Mouse (Mus musculus): ENCODE measurements around the gene Six2.

Six2 gene

DNA sequence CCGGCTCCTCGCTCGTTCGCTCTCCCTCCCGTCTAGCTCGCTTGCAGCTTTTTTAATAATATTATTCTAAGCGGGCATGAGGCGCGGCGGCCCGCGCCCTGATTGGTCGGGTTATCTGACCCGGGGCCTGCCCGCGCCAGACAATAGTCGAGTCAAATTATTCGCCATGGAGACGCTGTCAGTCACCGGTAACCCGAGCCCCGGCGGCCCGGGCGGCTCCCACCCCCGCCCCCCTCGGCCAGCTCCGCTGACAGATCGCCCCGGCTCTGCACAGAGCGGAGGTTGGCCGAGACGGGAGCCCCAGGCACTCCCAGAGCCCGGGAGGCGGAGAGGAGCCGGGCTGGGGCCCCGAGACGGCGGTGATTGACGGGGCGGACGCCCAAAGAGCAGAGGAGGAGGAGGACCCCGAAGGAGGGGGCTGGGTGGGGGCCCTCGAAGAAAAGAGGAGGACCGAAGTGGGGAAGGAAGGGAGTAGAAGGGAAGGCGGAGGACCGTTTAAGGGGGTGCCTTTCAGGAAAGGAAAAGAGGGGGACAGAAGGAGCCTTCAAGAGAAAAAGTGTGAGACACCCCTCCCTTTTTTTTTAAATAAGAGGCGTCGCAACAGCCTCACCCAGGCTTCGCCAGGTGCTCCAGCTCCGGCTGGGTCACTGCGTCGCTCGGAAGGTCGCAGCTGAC is at the start of gene Six2:
Six2 (minus strand) TSS at position 39 of the 675 bp plus-strand sequence.
- DNase-seq (ENCODE audit: low read depth, low spot score), result no peak

DNA sequence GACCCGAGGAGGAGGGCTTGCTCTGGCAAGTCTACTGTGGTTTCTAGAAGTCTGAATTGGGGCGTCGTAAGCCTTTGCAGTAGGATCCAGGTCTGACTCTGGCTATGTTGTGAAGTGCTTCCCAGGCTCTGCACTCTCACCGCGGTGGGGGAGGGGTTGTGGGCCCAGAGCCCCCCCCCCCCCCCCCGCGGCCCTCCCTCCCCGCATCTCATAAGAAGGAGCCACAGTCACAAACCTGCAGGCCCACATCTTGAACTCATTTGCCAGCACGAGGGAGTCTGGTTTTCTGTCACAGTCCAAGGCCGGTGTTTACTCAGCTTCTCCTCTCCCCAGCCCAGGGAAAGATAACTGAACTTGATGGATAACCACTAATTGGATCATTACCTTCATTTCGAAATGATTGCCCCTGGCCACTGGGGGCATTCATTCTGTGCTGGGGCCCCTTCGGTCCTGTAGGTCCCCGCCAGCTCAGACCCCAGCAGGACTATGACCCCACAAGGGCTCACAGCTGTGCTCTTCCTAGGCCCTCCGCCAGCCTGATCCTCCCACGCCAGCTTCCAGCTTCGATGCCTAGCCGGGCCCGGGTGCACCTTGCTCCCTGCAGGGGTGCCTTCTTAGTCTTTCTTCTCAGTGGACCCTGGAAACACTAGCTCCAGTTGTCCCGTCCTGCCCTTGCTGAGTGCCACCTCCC is 49.2 kb upstream of the Six2 start:
- no peak for DNase-seq (ENCODE audit: low read depth, low spot score)

DNA sequence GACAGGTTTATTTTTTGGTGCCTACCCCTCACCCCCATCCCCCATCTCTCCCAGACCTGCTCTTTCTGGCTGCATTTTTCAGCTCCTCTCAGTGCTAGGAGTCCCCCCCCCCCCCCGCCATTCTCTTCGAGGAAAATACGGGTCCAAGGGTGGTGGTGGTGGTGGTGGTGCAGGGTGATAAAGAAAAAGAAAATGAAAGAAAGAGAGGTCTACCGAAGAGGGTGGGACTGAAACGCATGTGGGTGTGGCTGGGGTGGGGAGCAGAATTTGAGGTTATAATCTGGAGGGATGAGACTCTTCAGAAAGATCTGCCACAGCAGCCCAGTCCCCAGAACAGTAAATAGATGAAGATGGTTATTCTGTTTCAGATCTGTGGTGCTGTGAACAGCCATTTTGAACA is 43.3 kb upstream of the Six2 start:
- no peak for DNase-seq (ENCODE audit: low read depth, low spot score)

DNA sequence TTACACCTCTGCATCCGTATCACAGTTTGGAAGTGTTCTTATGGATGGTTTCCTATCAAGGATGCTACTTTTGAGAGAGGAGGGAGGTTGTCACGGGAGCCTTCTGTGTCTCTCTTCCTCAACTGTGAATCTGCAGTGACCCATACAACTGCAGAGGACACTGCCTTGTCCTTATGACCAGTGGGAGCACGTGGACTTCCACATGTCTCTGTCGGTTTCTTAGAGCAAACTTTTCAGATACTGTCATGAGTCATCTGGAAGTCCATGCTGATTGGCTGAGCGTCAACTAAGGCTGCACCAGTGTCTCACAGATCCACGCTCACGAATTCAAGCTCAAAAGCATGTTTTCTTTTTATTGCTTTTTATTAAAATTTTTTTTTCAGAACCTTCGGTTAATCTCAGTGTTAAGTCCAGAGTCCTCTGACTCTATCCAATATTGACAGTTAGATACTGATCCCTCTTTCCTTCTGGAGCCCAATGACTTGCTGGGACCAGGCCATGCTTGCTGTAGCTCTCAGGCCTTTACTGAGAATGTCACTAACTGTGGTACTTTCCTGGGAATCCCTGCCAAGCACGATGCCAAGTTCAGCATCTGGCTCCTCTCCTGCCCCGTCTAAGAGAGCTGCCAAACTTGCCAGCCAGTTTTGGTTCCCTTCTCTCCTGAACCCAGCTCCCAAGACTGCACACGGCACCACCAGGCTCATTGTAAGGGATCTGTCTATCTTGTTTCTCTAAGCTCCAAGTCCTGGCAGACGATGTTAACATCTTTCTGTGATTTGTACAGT is 42.3 kb upstream of the Six2 start:
- no peak for DNase-seq (ENCODE audit: low read depth, low spot score)

DNA sequence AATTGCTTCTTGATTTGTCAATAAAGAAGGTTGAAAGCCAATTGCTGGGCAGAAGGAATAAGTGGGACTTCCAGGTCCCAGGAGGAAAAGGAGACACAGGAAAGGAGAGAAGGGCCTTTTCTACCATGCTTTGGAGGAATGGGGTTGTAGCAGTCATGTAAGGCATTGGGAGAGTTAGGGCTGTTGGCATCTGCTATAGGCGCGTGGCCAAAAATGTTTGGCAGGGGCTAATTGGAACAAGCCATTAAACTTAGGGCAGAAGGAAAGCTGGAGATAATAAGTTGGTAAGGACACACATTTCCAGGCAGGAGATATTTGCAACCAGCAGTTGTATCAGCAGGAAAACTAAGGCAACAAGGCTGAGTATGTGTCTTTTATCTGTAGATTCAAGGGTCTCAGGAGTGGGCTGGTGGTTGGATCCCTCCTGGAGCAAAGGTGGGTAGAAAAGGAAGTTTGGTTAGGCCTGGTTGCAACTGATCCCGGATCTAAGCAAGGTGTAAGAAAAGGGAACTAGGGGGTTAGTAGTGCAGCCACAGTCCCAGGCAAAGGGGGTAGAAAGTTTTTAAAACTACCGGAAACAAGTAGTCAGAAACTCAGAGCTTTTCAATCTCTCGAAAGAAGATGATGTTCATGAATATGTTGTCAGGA is 40.1 kb upstream of the Six2 start:
- DNase-seq (ENCODE audit: low read depth, low spot score), result peak; percentile 5

DNA sequence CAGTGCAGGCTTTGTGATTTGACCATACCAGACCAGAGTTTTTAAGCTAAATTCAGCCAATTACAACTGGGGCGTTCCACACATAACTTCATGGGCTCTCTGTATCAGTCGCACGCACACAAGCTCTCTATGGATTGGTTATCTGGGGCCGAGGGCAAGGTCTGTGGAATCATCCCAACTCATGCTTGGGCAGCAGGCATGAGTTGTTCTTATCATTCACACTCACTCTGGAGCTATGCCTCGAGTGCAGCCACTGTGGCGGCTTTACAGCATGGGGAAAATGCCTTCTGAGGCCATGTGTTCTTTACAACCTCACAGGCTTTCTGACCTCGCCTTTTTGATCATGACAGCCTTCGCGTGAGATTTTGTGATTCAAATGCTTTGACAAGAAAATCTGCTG is 37.9 kb upstream of the Six2 start:
- DNase-seq (ENCODE audit: low read depth, low spot score), result no peak

DNA sequence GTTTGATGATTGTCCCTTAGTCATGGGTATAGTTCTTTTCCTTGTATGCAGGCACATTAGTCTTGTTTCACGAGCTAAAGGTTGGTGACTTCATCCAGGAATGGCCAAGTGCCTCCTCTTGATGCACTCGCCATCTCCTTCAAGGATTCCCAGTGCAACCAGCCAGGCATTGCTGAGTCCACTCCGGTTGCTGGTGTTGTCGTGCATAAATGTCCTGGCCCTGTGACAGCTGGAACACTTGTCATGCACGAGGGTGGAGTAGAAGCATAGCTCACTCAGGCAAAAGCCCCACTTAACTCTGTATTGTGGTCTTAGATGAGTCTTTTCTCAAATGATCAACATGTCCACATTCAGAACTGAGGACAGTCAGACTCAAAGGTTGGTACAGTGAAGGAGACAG is 35.1 kb upstream of the Six2 start:
- no peak for DNase-seq (ENCODE audit: low read depth, low spot score)

DNA sequence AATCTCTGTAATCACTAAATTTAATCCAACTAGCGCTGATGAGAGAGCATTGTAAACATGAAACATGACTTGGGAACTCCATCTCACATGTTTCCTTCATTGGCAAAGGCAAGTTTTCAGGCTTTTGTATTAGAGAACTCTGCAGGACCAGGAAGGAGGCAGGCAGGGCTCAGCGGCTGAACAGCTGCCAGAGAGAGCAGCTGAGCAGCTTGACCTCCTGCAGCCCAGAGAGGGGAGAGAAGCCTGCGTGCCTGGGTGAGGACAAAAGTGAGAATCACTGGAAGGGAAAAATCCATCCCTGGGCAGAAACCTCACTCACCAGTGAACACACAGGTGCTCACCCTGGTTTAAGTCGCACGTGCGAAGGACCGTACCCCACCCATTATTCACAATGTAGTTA is 29.2 kb upstream of the Six2 start:
- no peak for DNase-seq (ENCODE audit: low read depth, low spot score)

DNA sequence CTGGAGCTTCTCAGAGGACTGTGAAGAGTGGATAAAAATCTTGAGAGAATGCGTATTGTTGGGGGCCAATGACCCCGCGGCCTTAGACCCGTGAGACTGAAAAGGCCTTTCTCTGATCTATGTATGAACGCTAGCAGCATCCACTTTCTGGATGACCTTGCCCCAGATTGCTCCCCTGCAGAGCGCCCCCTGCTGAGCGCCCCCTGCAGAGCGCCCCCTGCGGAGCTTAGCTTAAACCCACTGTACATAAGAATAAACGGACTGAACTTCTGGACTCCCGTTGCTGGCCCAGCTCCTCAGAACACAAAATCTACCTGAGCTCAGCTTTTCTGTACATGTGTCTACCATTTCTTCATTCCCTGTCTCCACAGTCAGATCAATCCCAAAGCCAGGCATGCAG is 27.7 kb upstream of the Six2 start:
- no peak for DNase-seq (ENCODE audit: low read depth, low spot score)

DNA sequence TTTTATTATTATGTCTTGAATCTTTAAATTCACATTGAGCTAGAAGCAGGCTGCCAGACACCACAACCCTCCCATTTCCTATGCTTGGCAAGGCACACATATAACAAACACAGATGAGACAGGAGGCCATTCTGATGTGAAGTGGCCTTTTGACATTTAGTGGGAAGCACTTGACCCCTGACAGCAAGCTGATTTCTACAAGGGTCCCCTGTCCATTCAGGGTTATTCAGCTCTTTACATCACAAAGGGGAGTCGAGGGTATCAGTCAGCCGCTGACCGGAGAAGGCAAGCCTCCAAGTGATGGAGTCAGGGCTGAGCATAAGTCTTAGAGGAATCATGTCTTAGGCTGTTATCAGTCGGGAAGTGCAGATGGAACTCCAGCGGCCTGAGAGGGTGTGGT is 26.3 kb upstream of the Six2 start:
- no peak for DNase-seq (ENCODE audit: low read depth, low spot score)

DNA sequence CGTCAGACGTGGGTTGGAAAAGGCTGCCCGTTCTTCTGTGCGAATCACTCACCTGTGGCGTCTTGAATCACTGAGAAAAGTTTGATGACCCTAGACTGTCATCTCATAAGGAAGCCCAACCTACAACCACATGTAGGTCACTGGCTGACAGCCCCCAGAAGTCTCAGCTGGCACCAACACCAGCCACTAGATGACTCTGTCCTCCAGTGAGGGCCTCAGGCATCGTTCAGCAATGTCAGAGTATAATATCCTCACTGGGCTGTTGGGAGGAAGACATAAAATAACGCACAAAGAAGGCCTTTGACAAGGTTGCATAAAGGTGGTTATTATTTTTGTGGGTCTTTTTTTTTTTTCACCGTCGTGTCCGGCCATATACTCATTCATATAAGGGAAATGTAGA is 24.8 kb upstream of the Six2 start:
- no peak for DNase-seq (ENCODE audit: low read depth, low spot score)

DNA sequence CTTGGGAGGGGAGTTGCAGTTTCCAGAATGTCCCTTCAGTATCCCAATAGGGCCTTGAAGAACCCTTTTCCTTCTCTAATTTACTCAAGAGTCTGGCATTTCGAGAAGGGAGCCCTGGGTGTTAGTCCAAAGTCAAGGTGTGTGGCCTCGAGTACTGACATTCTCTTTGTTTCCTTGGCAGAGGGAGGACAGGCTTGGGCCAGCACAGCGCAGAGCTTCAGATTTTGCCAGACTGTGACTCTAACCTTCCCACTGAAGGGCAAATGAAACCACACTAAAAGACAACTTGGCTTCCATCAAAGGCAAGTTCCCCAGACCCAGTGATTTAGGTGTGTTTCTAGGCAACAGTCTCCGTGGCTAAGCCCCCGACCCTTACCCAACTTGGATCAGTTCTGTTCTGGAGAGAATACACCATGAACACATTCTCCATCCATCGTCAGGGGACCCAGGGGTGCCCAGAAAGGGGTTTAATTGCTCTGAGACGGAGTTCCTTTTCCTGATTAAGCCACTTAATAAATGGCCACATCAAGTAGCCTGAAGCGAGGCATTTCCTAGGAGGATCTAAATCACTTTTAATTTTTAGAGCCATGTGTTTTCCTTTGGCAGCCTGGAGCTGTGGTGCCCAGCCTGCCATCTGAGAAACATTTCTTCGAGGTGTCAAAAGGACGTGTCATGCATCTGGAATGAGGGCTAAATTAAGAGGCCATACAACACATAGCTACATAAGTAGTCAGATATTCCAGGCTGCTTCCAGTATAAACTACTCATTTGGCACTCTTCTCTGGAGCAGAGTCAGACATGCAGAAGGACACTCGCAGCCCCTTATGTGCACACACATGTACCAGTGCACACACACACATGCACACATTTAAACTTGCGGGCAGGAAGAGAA is 16.5 kb upstream of the Six2 start:
- no peak for DNase-seq (ENCODE audit: low read depth, low spot score)

DNA sequence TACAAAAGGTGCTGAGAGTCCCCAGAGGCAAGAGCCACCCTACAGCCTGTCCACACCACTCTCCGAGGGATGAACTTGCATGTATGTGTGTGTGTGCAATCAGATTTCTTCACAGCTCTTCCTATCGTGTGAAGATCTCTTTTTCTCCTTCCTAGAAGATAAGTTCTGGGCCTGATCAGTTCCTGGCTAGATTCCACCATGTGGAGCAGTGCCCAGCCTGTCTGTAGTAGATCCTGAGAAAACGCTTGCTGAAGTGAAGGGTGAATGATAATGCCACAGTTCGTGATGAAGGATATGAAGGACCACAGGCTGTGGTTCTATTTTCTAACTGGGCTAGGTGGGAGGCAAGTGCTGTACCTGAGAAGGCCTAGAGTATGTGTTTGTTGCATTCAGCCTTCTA is 12.0 kb upstream of the Six2 start:
- peak; percentile 28 for DNase-seq (ENCODE audit: low read depth, low spot score)

DNA sequence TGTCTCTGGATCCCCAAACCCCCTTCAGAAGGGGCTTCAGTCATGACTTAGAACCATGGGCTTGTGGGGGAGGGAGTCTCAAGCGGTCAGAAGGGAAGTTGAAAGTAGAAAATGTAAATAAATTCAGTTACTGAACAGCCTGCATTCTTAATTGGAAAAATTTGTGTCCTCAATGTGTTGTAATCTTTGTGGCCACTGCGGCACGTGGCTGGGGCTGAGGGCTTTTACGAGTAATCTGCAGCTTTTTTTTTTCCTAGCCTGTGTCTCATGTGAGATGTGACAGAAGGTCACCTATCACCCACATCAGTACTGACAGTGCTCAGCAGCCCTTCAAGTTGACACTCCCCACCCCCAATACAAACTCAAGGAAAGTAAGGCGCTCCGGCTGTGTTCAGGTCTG is 10.6 kb upstream of the Six2 start:
- no peak for DNase-seq (ENCODE audit: low read depth, low spot score)

DNA sequence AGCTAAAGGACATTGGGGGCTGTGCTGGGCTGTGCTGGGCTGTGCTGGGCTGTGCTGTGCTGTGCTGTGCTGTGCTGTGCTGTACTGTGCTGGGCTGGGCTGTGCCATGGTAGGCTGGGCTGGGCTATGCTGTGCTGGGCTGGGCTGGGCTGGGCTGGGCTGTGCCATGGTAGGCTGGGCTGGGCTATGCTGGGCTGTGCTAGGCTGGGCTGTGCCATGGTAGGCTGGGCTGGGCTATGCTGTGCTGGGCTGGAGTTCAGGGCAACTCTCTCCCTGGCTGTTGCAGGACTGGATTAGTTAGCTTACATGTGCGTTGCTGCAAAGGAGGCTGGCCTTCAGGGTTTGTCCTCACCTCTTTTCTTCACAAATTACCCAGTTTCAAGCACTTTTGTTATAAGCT is 9.9 kb upstream of the Six2 start:
- no peak for DNase-seq (ENCODE audit: low read depth, low spot score)

DNA sequence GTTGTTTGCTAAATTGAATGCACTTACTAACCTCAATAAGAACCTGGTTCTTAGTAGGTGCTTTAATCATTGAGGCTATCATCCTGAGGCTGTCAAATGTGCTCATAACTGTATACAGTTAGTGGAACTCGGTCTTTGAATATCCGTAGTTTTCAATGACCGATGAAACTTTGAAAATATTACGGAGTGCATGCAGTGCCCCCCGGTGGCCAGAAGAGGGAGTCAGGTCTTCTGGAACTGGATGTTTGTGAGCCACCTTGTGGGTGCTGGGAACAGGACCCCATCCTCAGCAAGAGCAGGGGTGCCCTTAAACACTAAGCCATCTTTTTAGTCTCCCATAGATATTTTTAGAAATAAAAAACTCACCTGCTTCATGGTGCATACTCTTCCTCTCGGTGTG is 6.4 kb upstream of the Six2 start:
- DNase-seq (ENCODE audit: low read depth, low spot score), result no peak

DNA sequence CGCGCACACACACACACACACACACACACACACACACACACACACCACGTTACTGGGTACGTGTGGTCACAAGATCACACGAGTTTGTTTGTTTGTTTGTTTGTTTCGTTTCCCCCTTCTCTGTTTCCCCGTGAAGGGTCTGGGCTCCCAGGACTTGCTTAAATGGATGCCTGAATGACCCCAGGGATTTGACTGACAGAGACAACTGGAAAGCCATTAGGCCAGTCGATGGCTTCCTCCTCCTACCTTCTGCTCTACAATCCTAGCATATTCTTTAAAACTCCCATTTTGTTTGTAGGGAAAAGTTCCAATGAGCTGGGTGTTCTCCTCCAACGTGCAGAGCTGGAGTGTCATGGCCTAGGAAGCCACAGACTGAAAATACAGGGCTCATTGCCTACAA is 5.0 kb upstream of the Six2 start:
- DNase-seq (ENCODE audit: low read depth, low spot score), result no peak

DNA sequence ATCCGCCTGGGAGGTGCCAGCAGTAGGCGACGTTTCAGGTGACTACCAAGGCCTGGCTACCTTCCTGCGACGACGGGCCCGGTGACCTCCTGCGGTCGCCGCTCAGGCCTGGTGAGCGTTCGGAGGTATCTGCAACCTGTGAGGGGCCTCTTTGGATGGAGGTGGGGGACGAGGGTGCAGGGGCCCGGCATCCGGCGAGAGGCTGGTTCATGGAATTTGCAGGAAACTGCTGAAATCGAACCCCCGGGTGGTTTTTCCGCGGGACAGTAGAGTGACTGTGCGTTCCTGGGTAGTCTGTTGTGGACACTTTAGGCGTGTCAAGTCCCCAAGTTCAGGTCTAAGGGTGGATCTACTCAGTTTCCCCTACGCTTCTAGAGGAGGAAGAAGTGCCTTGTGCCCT is 4.5 kb upstream of the Six2 start:
- no peak for DNase-seq (ENCODE audit: low read depth, low spot score)

DNA sequence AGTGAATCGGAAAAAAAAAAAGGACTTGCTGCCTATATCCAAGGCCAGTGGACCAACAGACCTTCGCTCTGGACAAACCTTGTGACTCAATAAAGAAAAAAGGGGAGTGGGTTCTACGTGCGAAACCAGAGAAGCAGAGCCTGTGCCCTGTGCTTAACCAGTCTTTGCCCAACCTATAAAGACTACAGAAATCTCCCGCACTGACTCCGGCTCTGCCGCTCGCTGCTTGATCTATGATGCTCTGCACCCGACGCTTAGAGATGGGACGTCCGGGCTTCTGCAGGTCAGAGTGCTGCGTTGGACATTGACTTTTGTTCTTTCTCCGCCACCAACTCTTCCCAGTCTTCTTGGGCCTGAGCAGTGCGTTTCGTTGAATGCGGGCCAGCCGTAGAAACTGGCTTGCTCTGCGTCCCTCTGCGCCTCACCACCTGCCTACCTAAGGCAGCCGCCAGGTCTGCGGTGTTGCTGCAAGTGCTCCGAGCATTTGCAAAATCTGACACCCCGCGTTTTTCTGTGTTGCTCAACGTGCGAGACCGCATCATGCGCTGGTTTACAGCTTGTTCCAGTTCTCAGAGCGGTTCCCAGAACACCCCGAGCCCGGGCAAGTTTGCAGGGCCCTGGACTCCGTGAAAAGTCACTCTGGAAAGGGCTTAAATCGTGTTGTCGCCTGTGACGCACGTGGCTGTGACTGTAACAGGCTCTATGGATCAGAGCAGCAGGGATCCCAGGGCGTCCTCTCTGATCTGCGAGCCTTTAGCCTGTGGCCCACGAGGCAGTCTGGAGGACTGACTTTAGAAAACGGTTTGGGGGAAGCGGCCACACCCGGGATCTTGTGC is 3.8 kb upstream of the Six2 start:
- no peak for DNase-seq (ENCODE audit: low read depth, low spot score)

DNA sequence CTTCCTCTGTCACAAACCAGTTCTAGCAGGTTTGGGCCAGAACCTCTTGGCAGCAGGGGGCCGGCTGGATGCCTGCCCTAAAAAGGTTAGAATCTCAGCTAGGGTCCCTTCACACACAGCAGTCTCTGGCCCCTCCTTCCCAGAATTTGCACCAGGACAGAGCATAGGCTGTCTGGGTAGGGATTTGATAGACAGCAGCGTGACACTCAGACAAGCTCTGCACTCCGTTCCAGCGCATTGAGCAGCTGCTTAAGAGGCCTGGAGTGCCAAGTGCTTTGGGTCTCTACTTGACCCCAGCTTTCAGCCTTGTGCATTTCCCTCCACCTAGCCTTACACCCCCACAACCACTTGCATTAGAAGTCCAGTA is 2.9 kb upstream of the Six2 start:
- no peak for DNase-seq (ENCODE audit: low read depth, low spot score)
